Mouse (Mus musculus): ENCODE results near the gene Palm3. TPM values are rescaled to one million over a fixed set of nuclear protein-coding genes. Genes with fewer than 3 reads are reported as not detected.

Gene Palm3
- total RNA-seq, 2 experiments from 2014 or later, result 0.19 to 0.20 TPM

- intact Hi-C loops (cut with DNase I), result no loop called here
- no peak for DNase-seq
Observed at GRCm38 (mm10) chr8:84076849-84077248, 55.6 kb downstream of the Palm3 start.

GRCm38 (mm10) chr8:84079206-84079605 lies 57.9 kb downstream of the Palm3 start:
- intact Hi-C loops (cut with DNase I), result no loop called here
- no peak for DNase-seq

Small RNAs within 50 kb of the gene (microRNA-seq; reads per million reads assigned to microRNA genes)
- 1.2 to 3.8 reads per million in 2 experiments for gene Mir1199
- 3.5 to 4.5 reads per million in 2 experiments for gene Mir8111

Other genes with a start within 250 kb of the Palm3 start
- gene Adgrl1, start 121.4 kb upstream of the Palm3 start, total RNA-seq (2021), result 10 to 100 TPM; 29.8 to 29.9 TPM
- gene Gm10644, start 66.3 kb upstream of the Palm3 start, total RNA-seq (2021), result under 1 TPM; 0.20 to 0.22 TPM
- gene Asf1b, start 66.0 kb upstream of the Palm3 start, total RNA-seq (2021), result 1 to 10 TPM; 7.6 to 7.8 TPM
- 100 to 1,000 TPM; 398 to 429 TPM for gene Prkaca, start 48.5 kb upstream of the Palm3 start, total RNA-seq (2021)
- 10 to 100 TPM; 30.6 to 39.0 TPM for gene Samd1, start 23.8 kb upstream of the Palm3 start, total RNA-seq (2021)
- gene 1700067K01Rik, start 20.0 kb upstream of the Palm3 start, total RNA-seq (2021), result not detected
- gene 2210011C24Rik, start 9.3 kb upstream of the Palm3 start, total RNA-seq (2021), result 1 to 10 TPM in 1 of 2 experiments, under 1 TPM in 1; 0.62 to 1.4 TPM
- 1 to 10 TPM; 5.9 to 6.0 TPM for gene Il27ra, start 21.1 kb downstream of the Palm3 start, total RNA-seq (2021)
- gene Rln3, start 23.5 kb downstream of the Palm3 start, total RNA-seq (2021), result not detected
- gene Gm10643, start 43.7 kb downstream of the Palm3 start, total RNA-seq (2021), result 1 to 10 TPM; 3.3 to 4.3 TPM
- 10 to 100 TPM; 12.4 to 15.4 TPM for gene Rfx1, start 45.4 kb downstream of the Palm3 start, total RNA-seq (2021)
- gene Dcaf15, start 83.3 kb downstream of the Palm3 start, total RNA-seq (2021), result 10 to 100 TPM; 13.7 to 13.9 TPM
- under 1 TPM in 1 of 2 experiments, not detected in 1; 0.12 TPM for gene Podnl1, start 104.5 kb downstream of the Palm3 start, total RNA-seq (2021)
- gene Cc2d1a, start 126.5 kb downstream of the Palm3 start, total RNA-seq (2021), result 10 to 100 TPM; 13.3 to 14.1 TPM
- gene 4930432K21Rik, start 126.6 kb downstream of the Palm3 start, total RNA-seq (2021), result under 1 TPM; 0.22 to 0.32 TPM
- gene Nanos3, start 163.7 kb downstream of the Palm3 start, total RNA-seq (2021), result 1 to 10 TPM; 3.6 to 4.1 TPM
- 10 to 100 TPM; 10.5 to 11.3 TPM for gene Zswim4, start 215.6 kb downstream of the Palm3 start, total RNA-seq (2021)
- 100 to 1,000 TPM; 222 to 230 TPM for gene D8Ertd738e, start 228.2 kb downstream of the Palm3 start, total RNA-seq (2021)
- gene Mri1, start 235.9 kb downstream of the Palm3 start, total RNA-seq (2021), result 10 to 100 TPM; 15.5 to 16.0 TPM
- 10 to 100 TPM; 10.0 to 14.3 TPM for gene Ccdc130, start 248.9 kb downstream of the Palm3 start, total RNA-seq (2021)